Mouse (Mus musculus) forebrain, embryonic 16.5 days (tissue): ENCODE data around the gene Fjx1. TPM values are rescaled to one million over a fixed set of nuclear protein-coding genes. Genes with fewer than 3 reads are reported as not detected.

Experiments
- ATAC-seq: fragments of 200-750 bp; cut with Nextera tagmentation; 2 replicates; pipeline ENCODE4 v1.8.0; 2017; ENCODE audit warnings: mild to moderate bottlenecking, moderate library complexity
- H3K27ac ChIP-seq: fragments of 300-500 bp; sonication (generic); 2 replicates; pipeline ENCODE4 v1.5.1; 2014; ENCODE audit warnings: low read length, control low read depth
- H3K27me3 ChIP-seq: fragments of 300-500 bp; sonication (generic); replicated peaks from 2 replicates; pipeline ENCODE4 v1.6.1; 2014; ENCODE audit warnings: low read length; ENCODE audit not compliant: control insufficient read depth, insufficient read depth
- H3K36me3 ChIP-seq: fragments of 300-500 bp; sonication (generic); 2 replicates; pipeline ENCODE4 v1.6.1; 2014; ENCODE audit not compliant: control insufficient read depth, insufficient read depth
- H3K4me1 ChIP-seq: fragments of 300-500 bp; sonication (generic); replicated peaks from 2 replicates; pipeline ENCODE4 v1.6.1; 2014; ENCODE audit warnings: low read length; ENCODE audit not compliant: control insufficient read depth, insufficient read depth
- H3K4me2 ChIP-seq: fragments of 300-500 bp; sonication (generic); 2 replicates; pipeline ENCODE4 v1.6.1; 2014; ENCODE audit warnings: mild to moderate bottlenecking, low read length, control low read depth
- H3K4me3 ChIP-seq: fragments of 300-500 bp; sonication (generic); replicated peaks from 2 replicates; pipeline ENCODE4 v1.5.1; 2014; ENCODE audit warnings: mild to moderate bottlenecking, low read length, control low read depth
- H3K9ac ChIP-seq: fragments of 300-500 bp; sonication (generic); replicated peaks from 2 replicates; pipeline ENCODE4 v1.6.1; 2014; ENCODE audit warnings: low read depth, low read length, control low read depth
- H3K9me3 ChIP-seq: fragments of 300-500 bp; sonication (generic); 2 replicates; pipeline ENCODE4 v1.6.1; 2016; ENCODE audit warnings: low read length; ENCODE audit not compliant: control insufficient read depth
- WGBS: fragments of 180-500 bp; shearing (Covaris S2); extraction: QIAGEN DNeasy Blood & Tissue Kit; methylation state at CpG from one replicate; pipeline ENCODE4 v1.1.7; 2014; 5-methylcytosine and 5-hydroxymethylcytosine counted together
- polyA plus RNA-seq: library from polyadenylated mRNA; unstranded; fragments of >200 nt; fragmentation: Nextera tagmentation; extraction: Ambion mirVana; gene quantifications from 2 replicates; pipeline ENCODE4 v1.2.1, GENCODE M21; 2015

Fjx1 gene
- polyA plus RNA-seq, 1 experiment from 2014 or later, result 26.5 TPM

DNA sequence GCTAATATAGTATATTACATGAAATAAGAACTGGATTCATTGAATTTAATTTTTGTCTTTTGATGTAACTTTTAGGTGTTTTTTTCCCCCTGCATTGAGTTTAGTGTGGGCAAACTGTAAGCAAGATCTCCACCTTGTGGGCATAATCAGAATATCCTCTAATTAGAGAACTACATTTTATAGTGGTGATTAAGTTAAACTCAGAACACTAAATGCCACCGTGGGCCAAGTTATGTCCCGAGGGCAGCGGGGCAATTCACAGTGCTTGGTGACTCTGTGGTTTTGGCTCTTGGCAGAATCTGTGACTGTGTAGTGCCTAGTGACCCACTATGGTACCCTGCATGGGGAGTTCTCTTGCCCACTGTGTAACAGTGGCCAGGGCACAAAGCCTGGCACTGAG, 1.1 kb upstream of the Fjx1 start:
- Histone ChIP-seq H3K27ac (no peak overlapping the region), H3K4me1 (peaks cover 16% of the 10 kb centered on the region), H3K4me2 (no peak overlapping the region), H3K4me3 (no peak overlapping the region), H3K9me3 (no peaks in the 10 kb centered on the region), H3K27me3 (no peaks in the 10 kb centered on the region), H3K36me3 (no peaks in the 10 kb centered on the region), H3K9ac (no peak overlapping the region)
- no peak for ATAC-seq
- 26% methylated on average over 3 of the region's 3 CpGs for WGBS

GRCm38 (mm10) chr2:102450761-102451670, 1.3 kb downstream of the Fjx1 start:
- Histone ChIP-seq H3K27ac (peak overlapping the region; percentile 95), H3K9me3 (no peaks in the 10 kb centered on the region), H3K4me2 (peak overlapping the region; percentile 70), H3K27me3 (no peaks in the 10 kb centered on the region), H3K4me3 (peak overlapping the region; percentile 69), H3K36me3 (no peaks in the 10 kb centered on the region; the same call in 1 of the 2 replicates), H3K4me1 (peaks cover 24% of the 10 kb centered on the region), H3K9ac (peak overlapping the region; percentile 87)
- ATAC-seq, result peak; percentile 63
- under 1% methylated on average over 101 of the region's 109 CpGs for WGBS

GRCm38 (mm10) chr2:102450248-102450760, 2.0 kb downstream of the Fjx1 start:
- no peaks in the 10 kb centered on the region for H3K9me3 ChIP-seq
- peak overlapping the region; percentile 70 for H3K4me2 ChIP-seq
- no peaks in the 10 kb centered on the region for H3K27me3 ChIP-seq
- WGBS, result under 1% methylated on average over 43 of the region's 43 CpGs
- ATAC-seq, result peak; percentile 23
- H3K4me1 ChIP-seq, result peaks cover 24% of the 10 kb centered on the region
- no peaks in the 10 kb centered on the region; the same call in 1 of the 2 replicates for H3K36me3 ChIP-seq
- peak overlapping the region; percentile 69 for H3K4me3 ChIP-seq
- H3K27ac ChIP-seq, result peak overlapping the region; percentile 95
- H3K9ac ChIP-seq, result peak overlapping the region; percentile 87

DNA sequence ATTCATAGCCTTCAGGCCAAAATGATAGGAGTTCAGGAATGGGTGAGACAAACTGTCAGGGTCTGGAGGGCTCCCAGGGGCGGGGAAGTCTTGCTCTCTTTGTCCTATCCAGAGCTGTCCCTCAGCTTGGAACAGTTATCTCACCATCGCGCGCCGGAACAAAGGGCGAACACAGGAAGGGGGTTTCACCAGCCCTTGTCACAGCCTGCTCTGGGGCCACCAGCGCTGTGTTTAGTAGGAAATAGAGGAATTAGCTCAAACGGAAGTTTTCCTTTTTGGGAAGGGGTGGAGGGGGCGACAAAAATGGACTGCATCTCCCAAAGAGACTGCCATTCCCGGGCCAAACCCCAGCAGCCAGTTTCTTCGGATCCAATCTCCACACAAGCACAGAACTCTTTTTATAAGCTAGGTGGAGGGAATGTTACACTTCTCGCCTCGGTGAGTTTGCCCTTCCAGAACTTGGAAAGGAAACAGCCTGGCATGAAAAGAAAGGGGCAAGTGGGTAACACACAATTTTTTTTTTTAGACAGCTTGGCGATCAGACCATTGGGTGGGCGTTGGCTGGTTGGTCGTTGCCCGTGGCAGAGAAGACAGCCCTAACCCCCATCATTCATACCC, 2.6 kb downstream of the Fjx1 start:
- Histone ChIP-seq H3K36me3 (no peaks in the 10 kb centered on the region; the same call in 1 of the 2 replicates), H3K4me2 (peak overlapping the region; percentile 70), H3K9me3 (no peaks in the 10 kb centered on the region), H3K9ac (peak overlapping the region; percentile 87), H3K4me3 (peak overlapping the region; percentile 69), H3K27me3 (no peaks in the 10 kb centered on the region), H3K4me1 (peaks cover 24% of the 10 kb centered on the region), H3K27ac (peak overlapping the region; percentile 95)
- ATAC-seq, result peak; percentile 21; the same call in 1 of the 2 replicates
- under 1% methylated on average over 17 of the region's 17 CpGs for WGBS

DNA sequence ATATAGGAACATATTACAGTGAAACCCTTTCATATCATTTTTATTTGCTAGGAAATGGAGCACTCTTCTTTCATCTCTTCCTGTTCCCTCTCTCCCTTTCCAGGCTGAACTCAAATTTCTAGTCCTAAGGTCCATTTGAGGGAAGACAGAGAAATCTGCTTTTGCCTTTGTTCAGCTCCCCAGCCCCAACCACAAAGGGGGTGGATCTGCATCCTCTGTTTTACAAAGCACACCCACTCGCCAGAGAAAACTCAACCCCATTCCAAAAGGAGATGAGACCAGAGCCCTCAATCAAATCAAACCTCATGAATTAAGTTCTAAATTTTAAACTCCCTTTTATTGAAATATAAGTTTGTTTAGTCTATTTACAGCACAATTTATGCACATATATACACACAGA, 3.2 kb downstream of the Fjx1 start:
- Histone ChIP-seq H3K27ac (no peak overlapping the region), H3K36me3 (no peaks in the 10 kb centered on the region; the same call in 1 of the 2 replicates), H3K27me3 (no peaks in the 10 kb centered on the region), H3K4me3 (peak overlapping the region; percentile 37), H3K9me3 (no peaks in the 10 kb centered on the region), H3K9ac (peak overlapping the region; percentile 47), H3K4me1 (peaks cover 24% of the 10 kb centered on the region), H3K4me2 (peak overlapping the region; percentile 70)
- 12% methylated on average over 1 of the region's 1 CpGs for WGBS
- ATAC-seq, result no peak

- Histone ChIP-seq H3K4me1 (peaks cover 23% of the 10 kb centered on the region), H3K9me3 (no peaks in the 10 kb centered on the region), H3K4me3 (no peak overlapping the region), H3K27me3 (no peaks in the 10 kb centered on the region), H3K27ac (no peak overlapping the region), H3K9ac (no peak overlapping the region), H3K4me2 (0 out of 2 replicates have a peak overlapping the region, but pooled peaks have one; percentile 9), H3K36me3 (no peaks in the 10 kb centered on the region; the same call in 1 of the 2 replicates)
- 56% methylated on average over 7 of the region's 7 CpGs for WGBS
- no peak for ATAC-seq
Measured at GRCm38 (mm10) chr2:102447831-102448230, 4.5 kb downstream of the Fjx1 start.

GRCm38 (mm10) chr2:102446851-102447250, 5.4 kb downstream of the Fjx1 start:
- no peaks in the 10 kb centered on the region for H3K9me3 ChIP-seq
- no peak for ATAC-seq

GRCm38 (mm10) chr2:102437357-102438030, 14.8 kb downstream of the Fjx1 start:
- ATAC-seq, result no peak
- Histone ChIP-seq H3K4me2 (no peak overlapping the region), H3K27me3 (no peaks in the 10 kb centered on the region), H3K27ac (no peak overlapping the region), H3K4me1 (no peaks in the 10 kb centered on the region), H3K4me3 (no peak overlapping the region), H3K9ac (no peak overlapping the region), H3K36me3 (no peaks in the 10 kb centered on the region), H3K9me3 (no peaks in the 10 kb centered on the region)
- 20% methylated on average over 8 of the region's 8 CpGs for WGBS

More at GRCm38 (mm10) chr2:102446851-102447250, 5.4 kb downstream of the Fjx1 start:
- peaks cover 16% of the 10 kb centered on the region for H3K4me1 ChIP-seq
- no peak overlapping the region for H3K9ac ChIP-seq
- H3K4me2 ChIP-seq, result no peak overlapping the region
- H3K27me3 ChIP-seq, result no peaks in the 10 kb centered on the region
- H3K4me3 ChIP-seq, result no peak overlapping the region
- H3K36me3 ChIP-seq, result no peaks in the 10 kb centered on the region; the same call in 1 of the 2 replicates
- WGBS, result 90% methylated on average over 4 of the region's 4 CpGs
- no peak overlapping the region for H3K27ac ChIP-seq
